Mouse (Mus musculus): ENCODE results near the gene Msh2. TPM values are rescaled to one million over a fixed set of nuclear protein-coding genes. Genes with fewer than 3 reads are reported as not detected.
"Not testable (repeated sequence)": the region's sequence is repeated elsewhere in the genome, so short reads cannot be mapped to it uniquely, and the experiment has no call there.

Gene Msh2
- polyA plus RNA-seq, 1 experiment: 17.8 TPM

GRCm38 (mm10) chr17:87640272-87640671 lies 31.9 kb upstream of the Msh2 start:
- Histone ChIP-seq H3K27me3 (ENCODE audit: control insufficient read depth, insufficient read depth, low read length) (no peaks in the 10 kb centered on the region; the same call in 1 of the 2 replicates), H3K4me1 (replicated peaks; ENCODE audit: control insufficient read depth, insufficient read depth, low read length) (peaks cover 13% of the 10 kb centered on the region), H3K36me3 (ENCODE audit: control insufficient read depth, insufficient read depth, low read length) (no peaks in the 10 kb centered on the region), H3K27ac (ENCODE audit: control insufficient read depth, insufficient read depth, low read length) (no peak overlapping the region), H3K4me3 (ENCODE audit: control insufficient read depth, insufficient read depth, low read length) (no peak overlapping the region)
- TF ChIP-seq CTCF (IDR thresholded peaks at IDR 0.05; ENCODE audit: borderline replicate concordance, control insufficient read depth, extremely low read depth, insufficient read depth, low read length, poor library complexity): no peak
- TF ChIP-seq POLR2A (IDR thresholded peaks at IDR 0.05; ENCODE audit: control insufficient read depth, extremely low read depth, insufficient read depth, low read length, poor library complexity): no peak
- no peak for DNase-seq
- WGBS: 96% methylated on average over 27 of the region's 27 CpGs

DNA sequence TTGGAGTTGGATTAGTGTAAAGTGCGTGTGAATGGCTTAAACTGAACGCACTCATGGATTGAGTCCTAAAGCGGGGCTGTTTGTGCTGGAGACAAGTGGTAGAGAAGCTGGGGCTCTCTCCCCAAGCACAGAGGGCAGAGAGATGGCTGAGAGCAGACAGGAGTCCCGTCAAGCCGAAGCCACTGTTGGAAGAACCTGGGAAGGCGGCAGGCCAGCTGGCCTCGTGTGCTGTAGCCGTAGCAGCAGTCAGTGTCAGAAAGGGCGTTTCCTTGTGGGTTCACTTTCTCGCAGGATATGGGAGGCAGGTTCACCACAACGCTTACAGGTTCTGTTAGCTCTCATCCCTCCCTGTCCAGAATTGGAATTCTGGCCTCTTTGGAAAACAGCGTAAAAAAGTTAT lies 31.1 kb upstream of the Msh2 start:
- no peak for DNase-seq
- Histone ChIP-seq H3K27ac (ENCODE audit: control insufficient read depth, insufficient read depth, low read length) (no peak overlapping the region), H3K4me3 (ENCODE audit: control insufficient read depth, insufficient read depth, low read length) (no peak overlapping the region), H3K4me1 (replicated peaks; ENCODE audit: control insufficient read depth, insufficient read depth, low read length) (peaks cover 7% of the 10 kb centered on the region), H3K27me3 (ENCODE audit: control insufficient read depth, insufficient read depth, low read length) (no peaks in the 10 kb centered on the region; the same call in 1 of the 2 replicates), H3K36me3 (ENCODE audit: control insufficient read depth, insufficient read depth, low read length) (no peaks in the 10 kb centered on the region)
- TF ChIP-seq POLR2A (IDR thresholded peaks at IDR 0.05; ENCODE audit: control insufficient read depth, extremely low read depth, insufficient read depth, low read length, poor library complexity) (no peak), CTCF (IDR thresholded peaks at IDR 0.05; ENCODE audit: borderline replicate concordance, control insufficient read depth, extremely low read depth, insufficient read depth, low read length, poor library complexity) (no peak)
- WGBS: 93% methylated on average over 12 of the region's 12 CpGs

DNA sequence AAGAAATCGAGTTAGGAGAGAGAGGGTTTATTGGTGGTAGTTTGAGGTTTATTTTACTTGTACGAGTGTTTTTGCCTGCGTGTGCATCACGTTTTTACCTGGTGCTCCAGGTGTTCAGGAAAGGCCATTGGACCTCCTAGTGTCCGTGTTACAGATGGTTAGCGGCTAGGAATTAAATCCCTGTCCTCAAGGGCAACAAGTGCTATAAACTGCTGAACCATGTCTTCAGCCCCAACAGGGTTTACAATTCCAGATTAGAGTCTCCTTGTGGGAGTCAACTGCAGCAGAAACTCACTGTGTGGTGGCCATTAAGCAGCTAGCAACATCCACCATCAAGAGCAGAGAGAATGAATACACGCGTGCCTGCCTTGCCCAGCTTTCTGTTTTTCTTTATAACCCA lies 29.4 kb upstream of the Msh2 start:
- Histone ChIP-seq H3K27ac (ENCODE audit: control insufficient read depth, insufficient read depth, low read length) (no peak overlapping the region), H3K27me3 (ENCODE audit: control insufficient read depth, insufficient read depth, low read length) (no peaks in the 10 kb centered on the region), H3K4me1 (replicated peaks; ENCODE audit: control insufficient read depth, insufficient read depth, low read length) (no peaks in the 10 kb centered on the region), H3K36me3 (ENCODE audit: control insufficient read depth, insufficient read depth, low read length) (no peaks in the 10 kb centered on the region), H3K4me3 (ENCODE audit: control insufficient read depth, insufficient read depth, low read length) (no peak overlapping the region)
- DNase-seq: no peak
- 93% methylated on average over 8 of the region's 8 CpGs for WGBS
- TF ChIP-seq CTCF (IDR thresholded peaks at IDR 0.05; ENCODE audit: borderline replicate concordance, control insufficient read depth, extremely low read depth, insufficient read depth, low read length, poor library complexity): no peak
- no peak for TF ChIP-seq POLR2A (IDR thresholded peaks at IDR 0.05; ENCODE audit: control insufficient read depth, extremely low read depth, insufficient read depth, low read length, poor library complexity)

GRCm38 (mm10) chr17:87655616-87656015 lies 16.5 kb upstream of the Msh2 start:
- not testable (repeated sequence) for H3K36me3 ChIP-seq (ENCODE audit: control insufficient read depth, insufficient read depth, low read length); H3K27me3 ChIP-seq (ENCODE audit: control insufficient read depth, insufficient read depth, low read length); H3K4me3 ChIP-seq (ENCODE audit: control insufficient read depth, insufficient read depth, low read length); DNase-seq; H3K27ac ChIP-seq (ENCODE audit: control insufficient read depth, insufficient read depth, low read length); H3K4me1 ChIP-seq (replicated peaks; ENCODE audit: control insufficient read depth, insufficient read depth, low read length)
- WGBS: 96% methylated on average over 5 of the region's 5 CpGs

DNA sequence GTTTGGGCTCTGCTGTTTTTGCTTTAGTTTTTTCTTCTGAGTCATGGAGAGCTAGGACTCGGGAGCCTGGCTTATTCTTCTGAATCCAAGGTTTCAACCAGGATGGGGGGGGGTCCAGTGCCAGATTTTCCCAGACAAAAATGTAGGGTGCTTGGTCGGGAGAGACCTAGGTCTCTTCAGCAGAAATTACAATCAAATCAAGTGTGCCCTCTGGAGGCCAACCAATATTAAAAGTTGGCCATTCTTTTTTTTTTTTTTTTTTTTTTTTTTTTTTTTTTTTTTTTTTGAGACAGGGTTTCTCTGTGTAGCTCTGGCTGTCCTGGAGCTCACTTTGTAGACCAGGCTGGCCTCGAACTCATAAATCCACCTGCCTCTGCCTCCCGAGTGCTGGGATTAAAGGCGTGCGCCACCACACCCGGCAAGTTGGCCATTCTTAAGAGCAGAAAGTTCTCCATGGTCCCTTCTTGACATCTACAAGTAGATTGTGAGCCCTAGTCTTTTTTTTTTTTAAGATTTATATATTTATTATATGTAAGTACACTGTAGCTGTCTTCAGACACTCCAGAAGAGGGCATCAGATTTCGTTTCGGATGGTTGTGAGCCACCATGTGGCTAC lies 10.1 kb upstream of the Msh2 start:
- not testable (repeated sequence) for H3K27me3 ChIP-seq (ENCODE audit: control insufficient read depth, insufficient read depth, low read length); DNase-seq; H3K4me3 ChIP-seq (ENCODE audit: control insufficient read depth, insufficient read depth, low read length); H3K4me1 ChIP-seq (replicated peaks; ENCODE audit: control insufficient read depth, insufficient read depth, low read length); H3K36me3 ChIP-seq (ENCODE audit: control insufficient read depth, insufficient read depth, low read length); H3K27ac ChIP-seq (ENCODE audit: control insufficient read depth, insufficient read depth, low read length)
- WGBS: 84% methylated on average over 9 of the region's 9 CpGs

DNA sequence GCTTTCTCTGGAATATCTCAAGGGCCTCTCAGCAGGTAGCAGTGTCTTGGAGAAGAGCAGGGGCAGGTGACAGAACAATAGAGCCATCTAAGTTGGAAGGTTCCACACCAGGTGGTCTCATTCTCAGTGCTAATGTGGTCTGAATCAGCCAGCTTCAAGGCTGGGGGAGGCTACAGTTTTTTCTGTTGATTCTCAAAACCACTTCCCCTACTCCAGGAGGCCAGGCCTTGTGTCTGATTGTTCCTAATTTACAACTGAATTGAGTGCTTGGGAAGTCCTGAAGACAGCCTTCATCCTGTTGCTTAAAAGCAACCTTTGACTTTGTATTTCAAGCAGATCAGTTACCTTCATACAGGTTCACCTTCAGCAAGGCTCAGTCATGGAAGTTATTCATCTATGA lies 7.9 kb upstream of the Msh2 start:
- Histone ChIP-seq H3K4me3 (ENCODE audit: control insufficient read depth, insufficient read depth, low read length) (no peak overlapping the region), H3K36me3 (ENCODE audit: control insufficient read depth, insufficient read depth, low read length) (no peaks in the 10 kb centered on the region), H3K27ac (ENCODE audit: control insufficient read depth, insufficient read depth, low read length) (no peak overlapping the region), H3K4me1 (replicated peaks; ENCODE audit: control insufficient read depth, insufficient read depth, low read length) (peaks cover 2% of the 10 kb centered on the region; the same call in 1 of the 2 replicates), H3K27me3 (ENCODE audit: control insufficient read depth, insufficient read depth, low read length) (no peaks in the 10 kb centered on the region)
- DNase-seq: no peak
- no peak for TF ChIP-seq POLR2A (IDR thresholded peaks at IDR 0.05; ENCODE audit: control insufficient read depth, extremely low read depth, insufficient read depth, low read length, poor library complexity)

GRCm38 (mm10) chr17:87665066-87665822 lies 6.9 kb upstream of the Msh2 start:
- Histone ChIP-seq H3K27me3 (ENCODE audit: control insufficient read depth, insufficient read depth, low read length) (no peaks in the 10 kb centered on the region), H3K27ac (ENCODE audit: control insufficient read depth, insufficient read depth, low read length) (no peak overlapping the region), H3K4me1 (replicated peaks; ENCODE audit: control insufficient read depth, insufficient read depth, low read length) (peaks cover 2% of the 10 kb centered on the region; the same call in 1 of the 2 replicates), H3K4me3 (ENCODE audit: control insufficient read depth, insufficient read depth, low read length) (no peak overlapping the region), H3K36me3 (ENCODE audit: control insufficient read depth, insufficient read depth, low read length) (no peaks in the 10 kb centered on the region)
- 89% methylated on average over 10 of the region's 10 CpGs for WGBS
- TF ChIP-seq CTCF (IDR thresholded peaks at IDR 0.05; ENCODE audit: borderline replicate concordance, control insufficient read depth, extremely low read depth, insufficient read depth, low read length, poor library complexity) (no peak), POLR2A (IDR thresholded peaks at IDR 0.05; ENCODE audit: control insufficient read depth, extremely low read depth, insufficient read depth, low read length, poor library complexity) (no peak)
- peak; percentile 75 for DNase-seq

Data from thymus, adult 2 months (tissue).